Mouse (Mus musculus) splenic B cell, adult 2 months (primary cell): ENCODE data around the gene Slc39a5.

Experiments used
- DNase-seq: peaks from one replicate; pipeline ENCODE4 v3.0.0-alpha.2; 2011; ENCODE audit warnings: low read depth, low spot score
- H3K27me3 ChIP-seq: 2 replicates; pipeline ENCODE4 v1.6.1; 2012; ENCODE audit warnings: mild to moderate bottlenecking, low read length, moderate library complexity, mixed read lengths; ENCODE audit not compliant: control insufficient read depth, poor library complexity, insufficient read depth, severe bottlenecking
- H3K36me3 ChIP-seq: 2 replicates; pipeline ENCODE4 v1.6.1; 2012; ENCODE audit warnings: mild to moderate bottlenecking, low read length, moderate library complexity, mixed read lengths; ENCODE audit not compliant: control insufficient read depth, poor library complexity, insufficient read depth, severe bottlenecking

The Slc39a5 gene

DNA sequence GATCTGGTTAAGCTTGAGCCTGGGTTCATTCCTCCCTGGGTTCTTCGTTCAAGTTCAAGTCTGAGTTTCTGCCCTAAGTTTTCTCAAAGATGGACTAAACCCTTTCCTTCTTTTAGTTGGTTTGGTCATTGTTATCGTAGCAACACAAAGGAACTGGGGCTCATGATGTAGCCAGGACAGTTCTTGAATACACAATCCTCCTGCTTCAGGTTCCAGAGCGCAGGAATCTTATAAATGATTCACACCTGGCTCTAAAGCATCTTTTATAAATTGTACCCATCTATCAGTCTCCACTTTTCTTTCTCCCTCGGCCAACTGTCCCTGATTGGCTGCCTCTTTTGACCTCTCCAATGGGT lies 25.0 kb downstream of the Slc39a5 start:
- Histone ChIP-seq H3K36me3 (0 out of 2 replicates have a peak, but pooled peaks cover 2% of the 10 kb centered on the region), H3K27me3 (no peaks in the 10 kb centered on the region)
- no peak for DNase-seq

- Histone ChIP-seq H3K36me3 (no peaks in the 10 kb centered on the region), H3K27me3 (no peaks in the 10 kb centered on the region)
- DNase-seq = peak; percentile 53
Measured at GRCm38 (mm10) chr10:128374393-128374792, 26.6 kb downstream of the Slc39a5 start.

GRCm38 (mm10) chr10:128372989-128373748 lies 27.9 kb downstream of the Slc39a5 start:
- no peak for DNase-seq
- no peaks in the 10 kb centered on the region for H3K27me3 ChIP-seq
- H3K36me3 ChIP-seq = no peaks in the 10 kb centered on the region

DNA sequence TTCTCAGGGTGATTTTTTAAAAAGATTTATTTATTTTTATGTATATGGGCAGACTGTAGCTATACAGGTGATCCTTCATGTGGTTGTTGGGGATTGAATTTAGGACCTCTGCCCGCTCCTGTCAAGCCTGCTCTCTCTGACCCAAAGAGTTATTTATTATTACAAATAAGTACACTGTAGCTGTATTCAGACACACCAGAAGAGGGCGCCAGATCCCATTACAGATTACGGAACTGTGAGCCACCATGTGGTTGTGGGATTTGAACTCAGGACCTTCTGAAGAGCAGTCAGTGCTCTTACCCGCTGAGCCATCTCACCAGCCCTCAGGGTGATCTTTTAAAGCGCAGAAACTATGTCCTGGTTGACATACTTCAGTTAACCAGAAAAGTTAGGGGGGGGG lies 28.9 kb downstream of the Slc39a5 start:
- H3K36me3 ChIP-seq = no peaks in the 10 kb centered on the region
- H3K27me3 ChIP-seq = no peaks in the 10 kb centered on the region
- DNase-seq = no peak

DNA sequence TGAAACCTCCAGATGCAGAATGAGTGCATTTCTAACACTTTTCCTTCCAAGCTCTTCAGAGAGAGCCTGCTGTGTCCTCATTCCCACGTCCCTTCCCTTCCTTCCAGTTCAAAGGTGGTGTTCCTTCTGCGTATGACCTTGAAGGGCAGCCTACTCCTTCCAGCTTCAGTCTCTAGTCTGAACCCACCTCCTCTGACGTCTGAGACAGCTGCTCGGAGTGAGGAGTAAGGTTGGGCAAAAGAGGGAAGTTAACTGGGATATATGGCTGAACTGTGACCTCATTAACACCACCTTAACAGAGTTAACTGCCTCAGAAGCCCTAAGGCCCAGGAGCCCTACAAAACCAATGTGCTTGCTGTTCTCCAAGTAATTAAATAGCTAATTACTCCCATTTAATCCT lies 30.4 kb downstream of the Slc39a5 start:
- no peaks in the 10 kb centered on the region for H3K36me3 ChIP-seq
- DNase-seq = no peak

DNA sequence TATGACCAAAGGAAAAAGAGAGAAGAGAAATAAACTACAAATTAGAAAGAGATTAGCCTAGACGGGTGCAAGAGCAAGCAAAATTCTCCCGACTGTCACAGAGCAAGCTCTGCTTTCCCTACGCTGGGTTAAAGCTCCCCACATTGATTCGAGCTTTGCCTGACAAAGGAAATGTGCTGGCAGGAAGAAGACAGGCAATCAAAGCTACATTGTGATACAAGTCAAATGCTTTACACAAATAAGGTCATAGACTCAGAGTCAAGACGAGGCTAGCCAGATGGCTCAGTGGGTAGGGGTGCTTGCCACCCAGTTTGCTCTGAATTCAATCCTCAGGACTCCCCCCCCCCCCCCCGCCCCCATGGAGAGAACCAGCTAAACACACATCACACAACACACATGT lies 31.0 kb downstream of the Slc39a5 start:
- H3K27me3 ChIP-seq = no peaks in the 10 kb centered on the region
- no peaks in the 10 kb centered on the region for H3K36me3 ChIP-seq
- DNase-seq = no peak

More for the DNA sequence above, 30.4 kb downstream of the Slc39a5 start:
- H3K27me3 ChIP-seq = no peaks in the 10 kb centered on the region

DNA sequence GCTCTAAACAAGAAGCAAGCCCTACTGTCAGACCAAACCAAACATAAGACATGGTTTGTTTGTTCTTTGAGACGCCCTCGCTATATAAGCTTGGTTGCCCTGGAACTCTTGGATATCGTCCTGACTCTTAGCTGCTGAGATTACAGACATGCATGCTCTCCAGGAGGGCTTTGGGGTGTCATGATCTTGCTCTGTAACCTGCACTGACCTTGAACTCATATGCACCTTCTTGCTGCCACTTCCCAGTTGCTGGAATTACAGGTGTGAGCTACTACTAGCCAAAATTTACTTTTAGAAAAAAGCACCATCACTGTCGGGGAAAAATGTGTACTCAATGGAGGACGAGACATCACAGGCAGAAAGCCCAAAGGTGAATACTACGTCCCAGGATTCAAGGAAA lies 31.4 kb downstream of the Slc39a5 start:
- Histone ChIP-seq H3K27me3 (no peaks in the 10 kb centered on the region), H3K36me3 (no peaks in the 10 kb centered on the region)
- no peak for DNase-seq

DNA sequence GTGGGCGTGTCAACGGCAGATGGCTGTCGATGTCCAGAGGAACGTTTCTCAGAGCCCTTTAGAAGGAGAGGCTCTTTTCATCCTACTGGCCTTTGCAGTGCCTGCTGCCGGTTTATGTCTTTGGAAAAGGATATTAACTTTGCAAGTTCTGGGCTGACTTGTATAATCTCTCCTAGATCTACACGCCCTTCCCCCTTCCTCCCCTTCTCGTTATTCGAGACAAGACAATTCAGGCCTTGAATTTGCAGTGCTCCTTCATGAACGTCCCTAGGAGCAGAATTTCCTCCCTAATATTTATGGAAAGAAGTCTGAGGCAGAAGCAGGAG lies 31.8 kb downstream of the Slc39a5 start:
- DNase-seq = no peak
- Histone ChIP-seq H3K36me3 (no peaks in the 10 kb centered on the region), H3K27me3 (no peaks in the 10 kb centered on the region)

GRCm38 (mm10) chr10:128368402-128369217 lies 32.4 kb downstream of the Slc39a5 start, which contains the start of gene Coq10a:
Gene Coq10a, minus strand, starts transcription at chr10:128368997.
- DNase-seq = peak; percentile 91
- H3K27me3 ChIP-seq = no peaks in the 10 kb centered on the region
- no peaks in the 10 kb centered on the region for H3K36me3 ChIP-seq

- DNase-seq = no peak
- Histone ChIP-seq H3K36me3 (no peaks in the 10 kb centered on the region), H3K27me3 (no peaks in the 10 kb centered on the region)
Measured at GRCm38 (mm10) chr10:128367899-128368401, 33.1 kb downstream of the Slc39a5 start.

DNA sequence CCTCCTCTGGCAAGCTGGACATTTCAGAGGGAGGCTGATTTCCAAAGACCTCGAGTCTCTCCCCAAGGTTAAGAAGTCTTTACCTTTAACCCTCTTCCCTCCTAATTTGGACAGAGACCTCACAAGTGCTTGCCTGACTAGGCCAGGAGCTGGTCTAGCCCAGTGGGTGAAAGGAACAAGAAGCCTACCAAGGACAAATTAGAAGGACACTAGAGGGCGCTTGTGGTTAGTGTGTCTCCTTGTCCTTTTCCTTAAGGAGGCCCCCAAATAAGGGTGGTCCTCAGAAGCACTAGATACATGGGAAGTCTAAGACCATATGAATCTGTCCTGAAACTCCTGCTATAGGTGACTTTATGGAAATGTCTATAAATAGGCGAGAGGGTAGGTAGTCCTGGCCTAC lies 38.5 kb downstream of the Slc39a5 start:
- H3K27me3 ChIP-seq = no peaks in the 10 kb centered on the region
- peaks cover 4% of the 10 kb centered on the region; the same call in 1 of the 2 replicates for H3K36me3 ChIP-seq
- DNase-seq = peak; percentile 63

- no peak for DNase-seq
- H3K36me3 ChIP-seq = peaks cover 4% of the 10 kb centered on the region; the same call in 1 of the 2 replicates
Measured at GRCm38 (mm10) chr10:128361836-128362235, 39.2 kb downstream of the Slc39a5 start.

GRCm38 (mm10) chr10:128359226-128359625 lies 41.8 kb downstream of the Slc39a5 start:
- H3K27me3 ChIP-seq = no peaks in the 10 kb centered on the region
- peaks cover 9% of the 10 kb centered on the region for H3K36me3 ChIP-seq
- no peak for DNase-seq

More at GRCm38 (mm10) chr10:128361836-128362235, 39.2 kb downstream of the Slc39a5 start:
- no peaks in the 10 kb centered on the region for H3K27me3 ChIP-seq

DNA sequence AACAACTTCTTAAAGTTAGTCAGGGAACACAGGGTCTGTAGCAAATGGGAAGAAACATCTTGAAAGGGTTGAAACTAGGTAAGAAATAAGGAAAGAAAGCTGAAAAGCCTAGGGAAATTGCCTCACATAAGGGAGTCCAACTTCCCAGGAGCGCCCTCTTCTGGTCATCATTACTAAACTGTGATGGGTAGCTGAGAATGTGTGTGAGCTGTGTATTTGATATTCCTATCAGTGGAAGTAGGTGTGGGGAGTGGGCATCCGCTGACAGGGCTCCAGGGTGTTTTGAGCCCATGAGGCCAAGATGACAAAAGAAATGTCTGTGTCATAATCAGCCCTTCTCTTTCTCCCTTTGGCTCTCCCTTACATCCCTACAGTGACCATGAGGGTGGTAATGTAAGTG lies 42.2 kb downstream of the Slc39a5 start:
- DNase-seq = peak; percentile 81
- Histone ChIP-seq H3K36me3 (peaks cover 11% of the 10 kb centered on the region), H3K27me3 (no peaks in the 10 kb centered on the region)

DNA sequence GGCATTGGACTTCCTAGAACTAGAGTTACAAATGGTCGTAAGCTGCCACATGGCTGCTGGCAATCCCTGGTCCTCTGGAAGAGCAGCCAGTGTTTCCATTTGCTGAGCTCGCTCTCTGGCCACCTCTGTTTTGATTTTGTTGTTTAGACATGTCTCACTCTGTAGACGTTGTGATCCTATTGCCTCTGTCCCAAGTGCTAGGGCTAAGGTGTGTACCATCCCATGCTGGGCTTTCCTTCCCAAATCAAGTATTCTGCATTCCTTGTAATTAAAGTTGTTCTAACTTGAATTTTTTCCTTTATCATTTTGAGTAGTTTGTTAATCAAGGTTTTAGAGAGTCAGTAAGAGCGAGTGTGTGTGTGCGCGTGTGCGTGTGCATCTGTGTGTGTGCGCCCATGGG lies 53.5 kb downstream of the Slc39a5 start:
- peaks cover 10% of the 10 kb centered on the region for H3K36me3 ChIP-seq
- no peak for DNase-seq
- H3K27me3 ChIP-seq = no peaks in the 10 kb centered on the region
